Mouse (Mus musculus) kidney, postnatal 10 days (tissue): ENCODE data around the gene Arhgef16.

ENCODE experiments used
- DNase-seq: peaks from one replicate; pipeline ENCODE4 v3.0.0; 2021; ENCODE audit warnings: mixed read lengths

The Arhgef16 gene

GRCm38 (mm10) chr4:154283671-154284070, 17.8 kb downstream of the Arhgef16 start:
- DNase-seq: no peak

GRCm38 (mm10) chr4:154279481-154279880, 22.0 kb downstream of the Arhgef16 start:
- peak; percentile 32 for DNase-seq

- peak; percentile 77 for DNase-seq
These were observed 28.5 kb downstream of the Arhgef16 start for GRCm38 (mm10) chr4:154273000-154273399.

GRCm38 (mm10) chr4:154269520-154269919, 32.0 kb downstream of the Arhgef16 start:
- peak; percentile 66 for DNase-seq

- no peak for DNase-seq
These were observed 34.0 kb downstream of the Arhgef16 start for GRCm38 (mm10) chr4:154267511-154267910.

- peak; percentile 59 for DNase-seq
These were observed 39.4 kb downstream of the Arhgef16 start for GRCm38 (mm10) chr4:154262071-154262470.

GRCm38 (mm10) chr4:154260755-154261154, 40.7 kb downstream of the Arhgef16 start:
- DNase-seq: no peak

- no peak for DNase-seq
These were observed 48.8 kb downstream of the Arhgef16 start for GRCm38 (mm10) chr4:154252537-154253255.

GRCm38 (mm10) chr4:154249316-154249715, 52.2 kb downstream of the Arhgef16 start:
- DNase-seq: no peak

GRCm38 (mm10) chr4:154248092-154248805, 53.2 kb downstream of the Arhgef16 start:
- DNase-seq: no peak

- DNase-seq: no peak
These were observed 54.0 kb downstream of the Arhgef16 start for GRCm38 (mm10) chr4:154247207-154248091.

- DNase-seq: peak; percentile 92
These were observed 55.1 kb downstream of the Arhgef16 start for GRCm38 (mm10) chr4:154246115-154247040.

GRCm38 (mm10) chr4:154245342-154245741, 56.1 kb downstream of the Arhgef16 start:
- DNase-seq: no peak

GRCm38 (mm10) chr4:154240608-154241007, 60.9 kb downstream of the Arhgef16 start:
- DNase-seq: no peak

- no peak for DNase-seq
These were observed 62.3 kb downstream of the Arhgef16 start for GRCm38 (mm10) chr4:154239199-154239598.

GRCm38 (mm10) chr4:154237306-154237705, 64.2 kb downstream of the Arhgef16 start:
- no peak for DNase-seq

- no peak for DNase-seq
These were observed 64.6 kb downstream of the Arhgef16 start for GRCm38 (mm10) chr4:154236893-154237292.

GRCm38 (mm10) chr4:154236001-154236400, 65.5 kb downstream of the Arhgef16 start:
- DNase-seq: no peak

- DNase-seq: no peak
These were observed 69.2 kb downstream of the Arhgef16 start for GRCm38 (mm10) chr4:154232295-154232694.

- no peak for DNase-seq
These were observed 70.1 kb downstream of the Arhgef16 start for GRCm38 (mm10) chr4:154231380-154231779.

- no peak for DNase-seq
These were observed 71.9 kb downstream of the Arhgef16 start for GRCm38 (mm10) chr4:154229569-154229968.
